Mouse (Mus musculus) gastrocnemius, adult 8-10 months (tissue): ENCODE results near the gene Nhlrc3. TPM values are rescaled to one million over a fixed set of nuclear protein-coding genes. Genes with fewer than 3 reads are reported as not detected.

ENCODE experiments used
- total RNA-seq, 4 experiments: library from RNA; stranded (reverse); gene quantifications; 2 replicates each; pipeline ENCODE4 v1.2.4; 2022

Nhlrc3 gene
- total RNA-seq, 4 experiments from 2014 or later, result 1.5 to 2.9 (median 2.4) TPM

Other genes starting within 250 kb of the Nhlrc3 start
- gene Proser1, start 334 bp upstream of the Nhlrc3 start, total RNA-seq, result 1 to 10 TPM; 4.1 to 6.6 (median 5.1) TPM
- not detected for gene Stoml3, start 25.3 kb upstream of the Nhlrc3 start, total RNA-seq
- 1 to 10 TPM in 2 of 4 experiments, under 1 TPM in 2; 0.80 to 1.9 (median 1.1) TPM for gene Frem2, start 194.0 kb upstream of the Nhlrc3 start, total RNA-seq